Mouse (Mus musculus) lung, embryonic 14.5 days (tissue): Measurements from ENCODE around the gene Vmn1r55. TPM values are rescaled to one million over a fixed set of nuclear protein-coding genes. Genes with fewer than 3 reads are reported as not detected.
A peak's percentile ranks its signal among the peaks of the same experiment; 100 is the strongest.

ENCODE experiments used
- ATAC-seq: fragments of 200-750 bp; cut with Nextera tagmentation; 2 replicates; pipeline ENCODE4 v1.8.0; 2017; ENCODE audit warnings: mild to moderate bottlenecking, moderate TSS enrichment, moderate library complexity; ENCODE audit not compliant: insufficient read depth
- DNase-seq: peaks from one replicate; pipeline ENCODE4 v3.0.0-alpha.2; 2015
- H3K27ac ChIP-seq: fragments of 300-500 bp; sonication (generic); 2 replicates; pipeline ENCODE4 v1.5.1; 2014; ENCODE audit warnings: low read depth, mild to moderate bottlenecking, moderate library complexity
- H3K27me3 ChIP-seq: fragments of 300-500 bp; sonication (generic); 2 replicates; pipeline ENCODE4 v1.6.1; 2014; ENCODE audit warnings: low read length, control low read depth; ENCODE audit not compliant: insufficient read depth
- H3K36me3 ChIP-seq: fragments of 300-500 bp; sonication (generic); 2 replicates; pipeline ENCODE4 v1.6.1; 2014; ENCODE audit warnings: control low read depth; ENCODE audit not compliant: insufficient read depth
- H3K4me1 ChIP-seq: fragments of 300-500 bp; sonication (generic); 2 replicates; pipeline ENCODE4 v1.6.1; 2014; ENCODE audit warnings: antibody characterized with exemption, control low read depth; ENCODE audit not compliant: insufficient read depth
- H3K4me2 ChIP-seq: fragments of 300-500 bp; sonication (generic); 2 replicates; pipeline ENCODE4 v1.6.1; 2014; ENCODE audit warnings: mild to moderate bottlenecking
- H3K4me3 ChIP-seq: fragments of 300-500 bp; sonication (generic); 2 replicates; pipeline ENCODE4 v1.5.1; 2014; ENCODE audit warnings: low read depth, low read length
- H3K9ac ChIP-seq: fragments of 300-500 bp; sonication (generic); 2 replicates; pipeline ENCODE4 v1.6.1; 2014
- H3K9me3 ChIP-seq: fragments of 300-500 bp; sonication (generic); 2 replicates; pipeline ENCODE4 v1.6.1; 2016; ENCODE audit warnings: low read depth, low read length, control low read depth
- CTCF ChIP-seq: IDR thresholded peaks from 2 replicates; pipeline ENCODE4 v1.5.1; 2016; ENCODE audit warnings: antibody characterized with exemption, low read depth
- WGBS: fragments of 180-500 bp; shearing (Covaris S2); extraction: QIAGEN DNeasy Blood & Tissue Kit; methylation state at CpG from one replicate; pipeline ENCODE4 v1.1.7; 2014; 5-methylcytosine and 5-hydroxymethylcytosine counted together
- polyA plus RNA-seq: library from polyadenylated mRNA; unstranded; fragments of >200 nt; fragmentation: Nextera tagmentation; extraction: Ambion mirVana; gene quantifications from 2 replicates; pipeline ENCODE4 v1.2.1, GENCODE M21; 2014

Gene Vmn1r55
- polyA plus RNA-seq, 1 experiment from 2014 or later = not detected

DNA sequence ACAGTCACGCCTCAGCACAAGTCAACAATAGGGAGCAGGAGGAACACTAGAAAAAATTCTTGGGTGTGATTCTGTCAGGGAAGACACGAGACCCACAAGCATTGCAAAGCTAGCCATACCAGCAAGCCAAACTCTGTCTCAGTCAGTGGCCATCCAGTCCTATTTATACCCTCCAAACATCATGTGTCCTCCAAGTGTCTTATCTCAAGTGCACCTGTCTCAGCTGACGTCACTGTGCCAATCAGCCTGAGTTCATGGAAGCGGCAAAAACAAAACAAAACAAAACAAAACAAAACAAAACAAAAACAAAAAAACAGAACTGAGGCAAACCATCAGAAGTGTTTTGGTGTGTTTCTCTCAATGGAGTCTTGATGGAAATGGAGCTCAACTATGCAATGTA lies 41.2 kb downstream of the Vmn1r55 start:
- no peak for TF ChIP-seq CTCF
- Histone ChIP-seq H3K27ac (no peak overlapping the region), H3K9me3 (no peaks in the 10 kb centered on the region), H3K4me2 (no peak overlapping the region), H3K4me3 (no peak overlapping the region), H3K27me3 (no peaks in the 10 kb centered on the region), H3K9ac (no peak overlapping the region), H3K36me3 (no peaks in the 10 kb centered on the region), H3K4me1 (no peaks in the 10 kb centered on the region)
- WGBS = 72% methylated on average over 4 of the region's 4 CpGs
- no peak for ATAC-seq
- no peak for DNase-seq

DNA sequence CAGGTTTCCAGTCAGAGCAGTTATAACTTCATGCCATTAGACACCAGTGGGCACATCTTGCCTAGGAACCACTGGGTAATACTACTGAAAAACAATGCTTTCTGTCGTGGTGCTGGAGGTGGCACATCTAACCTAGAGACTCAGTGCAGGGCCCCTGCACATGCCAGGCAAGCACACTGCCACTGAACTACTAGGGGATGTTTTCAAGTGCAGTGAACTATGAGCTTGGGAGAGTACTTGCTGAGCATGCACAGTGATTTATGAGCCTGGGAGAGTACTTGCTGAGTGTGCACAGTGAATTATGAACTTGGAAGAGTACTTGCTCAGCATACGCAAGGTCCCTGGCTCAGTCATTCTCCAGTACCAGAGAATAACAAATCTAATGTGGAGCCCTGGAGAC lies 46.9 kb downstream of the Vmn1r55 start:
- no peak for TF ChIP-seq CTCF
- ATAC-seq = no peak
- DNase-seq = no peak
- no peak overlapping the region for H3K4me2 ChIP-seq
- no peaks in the 10 kb centered on the region for H3K9me3 ChIP-seq
- no peak overlapping the region for H3K4me3 ChIP-seq
- H3K36me3 ChIP-seq = peaks cover 15% of the 10 kb centered on the region
- H3K27ac ChIP-seq = no peak overlapping the region
- H3K4me1 ChIP-seq = no peaks in the 10 kb centered on the region
- H3K9ac ChIP-seq = no peak overlapping the region
- H3K27me3 ChIP-seq = no peaks in the 10 kb centered on the region
- 88% methylated on average over 2 of the region's 2 CpGs for WGBS

DNA sequence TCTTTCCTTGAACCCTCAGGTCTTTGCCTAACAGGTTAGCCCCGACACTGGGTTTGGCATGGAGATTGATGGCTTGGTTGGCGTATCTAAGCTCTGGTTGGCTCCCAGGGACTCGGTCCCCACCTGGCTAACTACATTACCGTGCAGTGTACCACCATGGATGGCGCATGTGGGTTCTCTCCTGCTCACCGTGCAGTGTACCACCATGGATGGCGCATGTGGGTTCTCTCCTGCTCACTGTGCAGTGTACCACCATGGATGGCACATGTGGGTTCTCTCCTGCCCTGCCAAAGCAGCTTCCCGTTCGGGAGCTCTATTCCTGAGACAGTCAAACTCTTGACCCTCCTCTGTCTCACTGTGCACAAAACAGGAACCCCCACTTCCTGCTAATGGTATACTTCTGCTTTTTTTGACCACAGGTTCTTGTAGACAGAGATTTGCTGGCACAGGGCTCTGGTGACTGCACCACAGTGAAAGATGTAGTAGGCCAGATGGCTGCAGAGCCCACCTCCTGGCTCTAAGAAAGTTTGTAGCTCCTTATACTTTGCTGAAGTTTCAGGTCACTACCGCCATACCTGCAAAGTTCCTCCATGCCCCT lies 48.3 kb downstream of the Vmn1r55 start:
- no peaks in the 10 kb centered on the region for H3K27me3 ChIP-seq
- H3K9me3 ChIP-seq = no peaks in the 10 kb centered on the region
- DNase-seq = peak; percentile 11
- peak; percentile 25; the same call in 1 of the 2 replicates for ATAC-seq
- 78% methylated on average over 10 of the region's 10 CpGs for WGBS
- no peak overlapping the region for H3K27ac ChIP-seq
- H3K4me3 ChIP-seq = no peak overlapping the region
- no peak overlapping the region for H3K4me2 ChIP-seq
- H3K9ac ChIP-seq = no peak overlapping the region
- no peak for TF ChIP-seq CTCF
- no peaks in the 10 kb centered on the region for H3K4me1 ChIP-seq
- peaks cover 28% of the 10 kb centered on the region for H3K36me3 ChIP-seq

DNA sequence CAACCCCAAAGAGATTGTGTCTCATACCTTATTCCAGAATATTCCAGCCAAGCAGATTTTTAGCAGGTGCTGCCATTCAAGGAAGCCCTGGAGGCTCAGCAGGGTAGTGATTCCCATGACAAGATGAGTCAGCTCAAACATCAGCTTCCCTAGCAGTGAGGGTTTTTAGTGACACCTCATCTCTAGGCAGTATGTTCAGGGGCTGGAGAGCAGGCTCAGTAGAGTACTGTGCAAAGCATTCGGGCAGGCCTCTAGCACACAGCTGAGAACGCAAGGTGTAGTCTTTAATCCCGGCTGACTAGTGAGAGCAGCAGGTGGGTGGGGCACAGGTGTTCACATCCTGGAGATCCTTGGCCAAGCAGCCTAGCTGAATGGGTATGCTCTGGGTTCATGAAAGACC lies 49.7 kb downstream of the Vmn1r55 start:
- WGBS = 85% methylated on average over 3 of the region's 3 CpGs
- ATAC-seq = no peak; the same call in 1 of the 2 replicates
- no peak overlapping the region for H3K9ac ChIP-seq
- H3K4me3 ChIP-seq = no peak overlapping the region
- H3K27me3 ChIP-seq = no peaks in the 10 kb centered on the region
- DNase-seq = no peak
- H3K27ac ChIP-seq = no peak overlapping the region
- H3K4me1 ChIP-seq = no peaks in the 10 kb centered on the region
- peaks cover 42% of the 10 kb centered on the region for H3K36me3 ChIP-seq
- TF ChIP-seq CTCF = no peak
- H3K9me3 ChIP-seq = no peaks in the 10 kb centered on the region
- no peak overlapping the region for H3K4me2 ChIP-seq

DNA sequence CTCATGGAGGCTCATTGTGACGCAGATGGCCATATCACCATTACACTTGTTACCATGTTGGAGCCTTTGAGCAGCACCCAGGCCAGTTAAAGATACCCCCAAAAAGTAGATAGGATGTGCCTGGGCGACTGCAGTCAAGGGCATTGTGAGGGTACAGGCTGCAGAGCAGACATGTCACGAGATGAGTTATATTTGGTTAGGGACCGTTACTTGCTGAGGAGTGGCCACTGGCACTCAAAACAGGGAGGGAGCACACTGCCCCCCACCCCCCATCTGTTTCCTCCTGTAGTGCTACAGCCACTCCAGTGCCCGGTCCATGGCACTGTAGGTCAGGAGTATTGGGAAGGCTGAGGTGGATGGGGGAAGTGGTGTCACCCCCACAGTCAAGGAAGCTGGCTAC lies 50.7 kb downstream of the Vmn1r55 start:
- H3K9me3 ChIP-seq = no peaks in the 10 kb centered on the region
- WGBS = 87% methylated on average over 5 of the region's 5 CpGs
- no peaks in the 10 kb centered on the region for H3K4me1 ChIP-seq
- H3K4me2 ChIP-seq = no peak overlapping the region
- no peak overlapping the region for H3K27ac ChIP-seq
- no peak for ATAC-seq
- peaks cover 52% of the 10 kb centered on the region for H3K36me3 ChIP-seq
- H3K9ac ChIP-seq = no peak overlapping the region
- no peaks in the 10 kb centered on the region for H3K27me3 ChIP-seq
- TF ChIP-seq CTCF = no peak
- no peak for DNase-seq
- H3K4me3 ChIP-seq = no peak overlapping the region

DNA sequence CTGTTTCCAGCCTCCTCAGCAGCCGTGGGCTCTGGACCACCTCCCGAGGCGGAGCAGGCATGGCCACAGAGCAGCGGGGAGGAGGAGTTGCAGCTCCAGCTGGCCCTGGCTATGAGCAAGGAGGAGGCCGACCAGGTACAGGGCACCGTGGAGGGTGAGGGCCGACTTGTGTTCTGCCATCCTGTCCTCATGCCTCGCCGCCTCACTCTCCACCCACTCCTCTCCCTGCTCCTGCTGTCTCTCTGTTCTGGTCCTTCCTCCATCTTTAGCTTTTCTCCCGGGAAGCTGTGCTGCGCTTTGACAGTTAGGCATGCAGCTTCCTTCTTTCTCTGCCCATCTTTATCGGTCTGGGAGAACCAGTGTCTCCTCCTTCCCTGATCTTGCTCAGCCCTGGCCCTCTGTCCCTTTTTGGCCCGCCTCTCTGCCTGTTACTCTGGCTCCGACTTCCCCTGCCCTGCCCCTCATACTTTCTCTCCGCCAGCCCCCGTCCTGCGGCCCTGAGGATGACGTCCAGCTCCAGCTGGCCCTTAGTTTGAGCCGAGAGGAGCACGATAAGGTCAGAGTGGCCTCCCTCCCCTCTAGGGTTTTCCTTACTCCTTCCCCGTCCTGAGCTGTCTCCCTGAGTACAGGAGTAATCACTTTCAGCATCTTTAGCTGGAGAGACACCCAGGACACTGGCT lies 56.5 kb downstream of the Vmn1r55 start:
- WGBS = 79% methylated on average over 21 of the region's 21 CpGs
- Histone ChIP-seq H3K4me2 (no peak overlapping the region), H3K27ac (no peak overlapping the region), H3K9me3 (no peaks in the 10 kb centered on the region), H3K4me1 (no peaks in the 10 kb centered on the region), H3K4me3 (no peak overlapping the region), H3K9ac (no peak overlapping the region), H3K27me3 (no peaks in the 10 kb centered on the region), H3K36me3 (peaks cover 93% of the 10 kb centered on the region)
- DNase-seq (no peak), ATAC-seq (no peak)
- no peak for TF ChIP-seq CTCF

- Histone ChIP-seq H3K27ac (no peak overlapping the region), H3K9me3 (no peaks in the 10 kb centered on the region), H3K4me1 (no peaks in the 10 kb centered on the region), H3K4me2 (no peak overlapping the region), H3K9ac (no peak overlapping the region), H3K4me3 (no peak overlapping the region), H3K27me3 (no peaks in the 10 kb centered on the region), H3K36me3 (peaks cover 93% of the 10 kb centered on the region)
- 68% methylated on average over 6 of the region's 6 CpGs for WGBS
- TF ChIP-seq CTCF = no peak
- ATAC-seq (no peak), DNase-seq (no peak)
Measured at GRCm38 (mm10) chr7:5092381-5092780, 57.1 kb downstream of the Vmn1r55 start.
